Mouse (Mus musculus): ENCODE measurements around the gene Dnah7c. TPM values are rescaled to one million over a fixed set of nuclear protein-coding genes. Genes with fewer than 3 reads are reported as not detected.

Dnah7c gene
- polyA plus RNA-seq, 1 experiment from 2014 or later: 0.03 TPM

DNA sequence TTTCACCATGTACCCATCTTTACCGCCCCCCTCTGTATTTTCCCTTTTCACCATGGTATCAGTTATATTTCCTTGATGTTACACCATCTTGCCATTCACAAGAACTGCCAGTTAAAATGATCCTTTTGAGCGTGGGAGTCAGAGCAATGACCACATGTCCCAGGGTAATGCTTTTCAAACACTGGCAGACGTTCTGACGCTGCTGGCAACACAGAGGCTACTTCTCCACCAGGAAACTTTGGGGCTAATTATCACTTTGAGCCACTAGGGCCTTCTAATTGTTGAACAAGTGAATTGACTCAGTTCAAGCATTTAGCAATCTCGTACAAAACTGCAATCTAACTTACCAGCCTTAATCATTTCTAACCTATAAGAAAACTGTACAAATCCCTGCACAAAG is 419.8 kb downstream of the Dnah7c start:
- H3K9ac ChIP-seq: no peak overlapping the region
- H3K4me2 ChIP-seq (replicated peaks): no peak overlapping the region
- ATAC-seq: no peak
- no peaks in the 10 kb centered on the region for H3K36me3 ChIP-seq
- WGBS: 64% methylated on average over 5 of the region's 5 CpGs
- no peaks in the 10 kb centered on the region for H3K4me1 ChIP-seq (replicated peaks)
- no peaks in the 10 kb centered on the region for H3K27me3 ChIP-seq (replicated peaks)
- H3K9me3 ChIP-seq: no peaks in the 10 kb centered on the region
- no peak overlapping the region for H3K27ac ChIP-seq
- H3K4me3 ChIP-seq (replicated peaks): no peak overlapping the region

GRCm38 (mm10) chr1:46849758-46850157 is 424.4 kb downstream of the Dnah7c start:
- no peak overlapping the region for H3K9ac ChIP-seq
- H3K27ac ChIP-seq: no peak overlapping the region
- 37% methylated on average over 1 of the region's 1 CpGs for WGBS
- 0 out of 2 replicates have a peak, but pooled peaks cover 3% of the 10 kb centered on the region for H3K4me1 ChIP-seq (replicated peaks)
- ATAC-seq: no peak
- H3K36me3 ChIP-seq: no peaks in the 10 kb centered on the region
- H3K9me3 ChIP-seq: no peaks in the 10 kb centered on the region
- no peak overlapping the region for H3K4me2 ChIP-seq (replicated peaks)
- H3K4me3 ChIP-seq (replicated peaks): no peak overlapping the region
- no peaks in the 10 kb centered on the region for H3K27me3 ChIP-seq (replicated peaks)

DNA sequence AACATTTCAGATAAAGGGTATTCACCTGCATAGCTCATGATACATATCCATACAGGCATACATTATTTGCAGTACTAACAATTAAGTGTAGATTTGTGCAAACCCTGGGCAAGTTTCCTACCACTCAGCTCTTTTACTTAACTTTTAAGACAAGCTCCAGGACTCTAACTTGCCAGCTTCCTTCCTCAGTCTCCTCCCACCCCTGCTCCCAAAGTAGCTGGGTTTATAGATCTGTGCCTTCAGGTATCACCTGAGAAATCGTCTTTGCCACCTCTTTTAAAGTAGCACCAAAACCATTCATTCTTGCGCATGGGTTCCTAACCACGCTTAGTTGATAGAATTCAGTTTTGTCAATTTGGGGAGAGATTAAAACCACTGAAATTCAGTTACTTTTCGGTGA is 426.2 kb downstream of the Dnah7c start:
- Histone ChIP-seq H3K4me2 (replicated peaks) (peak overlapping the region; percentile 55), H3K9me3 (no peaks in the 10 kb centered on the region), H3K27ac (no peak overlapping the region), H3K36me3 (no peaks in the 10 kb centered on the region), H3K9ac (no peak overlapping the region), H3K4me1 (replicated peaks) (0 out of 2 replicates have a peak, but pooled peaks cover 3% of the 10 kb centered on the region), H3K27me3 (replicated peaks) (no peaks in the 10 kb centered on the region), H3K4me3 (replicated peaks) (no peak overlapping the region)
- 58% methylated on average over 4 of the region's 4 CpGs for WGBS
- ATAC-seq: no peak

- Histone ChIP-seq H3K4me1 (replicated peaks) (0 out of 2 replicates have a peak, but pooled peaks cover 3% of the 10 kb centered on the region), H3K27ac (peak overlapping the region; percentile 99; the same call in 1 of the 2 replicates), H3K4me3 (replicated peaks) (peak overlapping the region; percentile 96), H3K4me2 (replicated peaks) (peak overlapping the region; percentile 55), H3K27me3 (replicated peaks) (no peaks in the 10 kb centered on the region), H3K9ac (peak overlapping the region; percentile 99), H3K9me3 (no peaks in the 10 kb centered on the region), H3K36me3 (no peaks in the 10 kb centered on the region)
- ATAC-seq: no peak
- 2% methylated on average over 4 of the region's 4 CpGs for WGBS
Observed at GRCm38 (mm10) chr1:46852216-46852599, 426.8 kb downstream of the Dnah7c start.

- Histone ChIP-seq H3K27me3 (replicated peaks) (no peaks in the 10 kb centered on the region), H3K4me1 (replicated peaks) (0 out of 2 replicates have a peak, but pooled peaks cover 3% of the 10 kb centered on the region), H3K4me2 (replicated peaks) (peak overlapping the region; percentile 55), H3K9ac (peak overlapping the region; percentile 99), H3K4me3 (replicated peaks) (peak overlapping the region; percentile 96), H3K27ac (peak overlapping the region; percentile 99), H3K9me3 (no peaks in the 10 kb centered on the region), H3K36me3 (no peaks in the 10 kb centered on the region)
- ATAC-seq: peak; percentile 37
- under 1% methylated on average over 57 of the region's 75 CpGs for WGBS
Observed at GRCm38 (mm10) chr1:46852600-46853272, 427.3 kb downstream of the Dnah7c start.

- Histone ChIP-seq H3K27me3 (replicated peaks) (no peaks in the 10 kb centered on the region), H3K27ac (peak overlapping the region; percentile 99), H3K9me3 (no peaks in the 10 kb centered on the region), H3K9ac (peak overlapping the region; percentile 99), H3K4me1 (replicated peaks) (0 out of 2 replicates have a peak, but pooled peaks cover 3% of the 10 kb centered on the region), H3K36me3 (no peaks in the 10 kb centered on the region), H3K4me3 (replicated peaks) (peak overlapping the region; percentile 96), H3K4me2 (replicated peaks) (peak overlapping the region; percentile 56)
- peak; percentile 97 for ATAC-seq
- under 1% methylated on average over 86 of the region's 86 CpGs for WGBS
Observed at GRCm38 (mm10) chr1:46853317-46854035, 428.1 kb downstream of the Dnah7c start.

DNA sequence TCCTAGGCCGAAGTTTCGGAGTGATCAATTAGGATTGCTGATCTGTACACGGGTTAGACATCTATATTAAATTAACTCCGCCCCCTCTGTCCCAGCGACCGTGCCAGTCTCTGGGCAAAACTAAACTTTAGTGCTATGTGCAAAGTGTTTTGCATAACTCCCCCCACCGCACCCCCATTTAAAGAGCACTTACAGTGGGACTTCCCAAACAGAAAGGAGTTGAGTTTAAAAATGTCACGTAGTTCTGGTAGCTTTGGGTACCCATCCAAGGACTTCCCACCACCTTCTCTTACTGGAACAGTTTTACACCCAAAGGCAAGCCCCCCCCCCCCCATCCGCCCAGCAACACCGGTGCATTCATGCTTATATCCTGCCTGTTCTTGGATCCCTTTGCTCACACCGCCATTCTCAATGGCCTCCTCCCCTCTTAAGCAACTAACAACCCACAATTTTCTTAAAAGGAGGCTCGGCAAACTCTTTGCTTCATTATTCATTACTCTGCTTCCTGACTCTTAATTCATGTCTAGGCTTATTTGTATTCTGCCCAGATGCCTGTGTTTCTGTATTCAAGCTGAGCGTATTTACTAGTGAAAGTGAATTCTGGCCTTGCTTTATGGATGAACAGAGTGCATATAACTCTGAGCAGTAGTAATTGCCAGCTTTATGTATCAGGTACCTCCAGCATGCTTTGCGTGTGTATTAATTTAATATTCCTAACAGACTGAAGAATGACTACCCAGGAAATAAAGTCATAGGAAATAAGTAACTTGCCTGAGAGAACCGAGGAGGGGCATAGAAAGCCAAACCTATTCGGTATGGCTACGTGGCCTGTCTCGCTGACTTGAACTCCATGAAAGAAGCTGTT is 428.9 kb downstream of the Dnah7c start:
- no peak; the same call in 1 of the 2 replicates for ATAC-seq
- Histone ChIP-seq H3K4me2 (replicated peaks) (peak overlapping the region; percentile 56), H3K27ac (peak overlapping the region; percentile 99), H3K9me3 (no peaks in the 10 kb centered on the region), H3K9ac (peak overlapping the region; percentile 51), H3K4me3 (replicated peaks) (peak overlapping the region; percentile 96), H3K36me3 (no peaks in the 10 kb centered on the region), H3K27me3 (replicated peaks) (no peaks in the 10 kb centered on the region), H3K4me1 (replicated peaks) (0 out of 2 replicates have a peak, but pooled peaks cover 3% of the 10 kb centered on the region)
- 28% methylated on average over 18 of the region's 18 CpGs for WGBS

GRCm38 (mm10) chr1:46856498-46856897 is 431.1 kb downstream of the Dnah7c start:
- Histone ChIP-seq H3K27ac (no peak overlapping the region), H3K36me3 (no peaks in the 10 kb centered on the region), H3K4me2 (replicated peaks) (no peak overlapping the region), H3K4me1 (replicated peaks) (0 out of 2 replicates have a peak, but pooled peaks cover 2% of the 10 kb centered on the region), H3K27me3 (replicated peaks) (no peaks in the 10 kb centered on the region), H3K9ac (no peak overlapping the region), H3K9me3 (no peaks in the 10 kb centered on the region), H3K4me3 (replicated peaks) (no peak overlapping the region)
- 49% methylated on average over 4 of the region's 4 CpGs for WGBS
- no peak for ATAC-seq
